Mouse (Mus musculus) left cerebral cortex, adult 9 months (tissue): ENCODE data around the gene Arhgap8.
"Not testable (repeated sequence)": the region's sequence is repeated elsewhere in the genome, so short reads cannot be mapped to it uniquely, and the experiment has no call there.

Experiments
- DNase-seq, 2 experiments: peaks; one replicate each; pipeline ENCODE4 v3.0.0; 2022; ENCODE audit warnings: low spot score in 2 of 2

Arhgap8 gene

GRCm38 (mm10) chr15:84736346-84736993, 16.6 kb downstream of the Arhgap8 start:
- no peak for DNase-seq

- no peak for DNase-seq
Measured at GRCm38 (mm10) chr15:84736994-84737346, 17.1 kb downstream of the Arhgap8 start.

GRCm38 (mm10) chr15:84738246-84738645, 18.4 kb downstream of the Arhgap8 start:
- DNase-seq: no peak

GRCm38 (mm10) chr15:84741573-84741972, 21.7 kb downstream of the Arhgap8 start:
- DNase-seq: no peak

- DNase-seq: no peak
Measured at GRCm38 (mm10) chr15:84743347-84743746, 23.5 kb downstream of the Arhgap8 start.

GRCm38 (mm10) chr15:84744308-84744707, 24.5 kb downstream of the Arhgap8 start:
- DNase-seq: no peak

- DNase-seq: no peak
Measured at GRCm38 (mm10) chr15:84745831-84746230, 26.0 kb downstream of the Arhgap8 start.

- DNase-seq: peak in 1 of 2 experiments; percentile 82
Measured at GRCm38 (mm10) chr15:84754987-84755386, 35.1 kb downstream of the Arhgap8 start.

GRCm38 (mm10) chr15:84756426-84756825, 36.6 kb downstream of the Arhgap8 start:
- DNase-seq: no peak

GRCm38 (mm10) chr15:84758493-84758892, 38.6 kb downstream of the Arhgap8 start:
- DNase-seq: peak in 1 of 2 experiments; percentile 33

- DNase-seq: no peak
Measured at GRCm38 (mm10) chr15:84762712-84763422, 43.0 kb downstream of the Arhgap8 start.

GRCm38 (mm10) chr15:84763423-84763812, 43.6 kb downstream of the Arhgap8 start:
- DNase-seq: no peak

GRCm38 (mm10) chr15:84766621-84767020, 46.8 kb downstream of the Arhgap8 start:
- DNase-seq: no peak

- not testable (repeated sequence) for DNase-seq
Measured at GRCm38 (mm10) chr15:84768531-84768930, 48.7 kb downstream of the Arhgap8 start.

- no peak for DNase-seq
Measured at GRCm38 (mm10) chr15:84769641-84770341, 49.9 kb downstream of the Arhgap8 start.

- DNase-seq: no peak
Measured at GRCm38 (mm10) chr15:84772191-84773111, 52.6 kb downstream of the Arhgap8 start.

- no peak for DNase-seq
Measured at GRCm38 (mm10) chr15:84775421-84776174, 55.7 kb downstream of the Arhgap8 start.

- DNase-seq: no peak
Measured at GRCm38 (mm10) chr15:84778587-84778986, 58.7 kb downstream of the Arhgap8 start.

- DNase-seq: no peak
Measured at GRCm38 (mm10) chr15:84784812-84785211, 65.0 kb downstream of the Arhgap8 start.

- DNase-seq: no peak
Measured at GRCm38 (mm10) chr15:84787161-84787560, 67.3 kb downstream of the Arhgap8 start.

- no peak for DNase-seq
Measured at GRCm38 (mm10) chr15:84793649-84794048, 73.8 kb downstream of the Arhgap8 start.
